Mouse (Mus musculus) lung, postnatal 0 days (tissue): ENCODE data around the gene Pex10.

Source experiments
- CTCF ChIP-seq: IDR thresholded peaks from 2 replicates; pipeline ENCODE4 v1.5.1; 2016; ENCODE audit warnings: antibody characterized with exemption, mild to moderate bottlenecking
- EP300 ChIP-seq: IDR thresholded peaks from 2 replicates; pipeline ENCODE4 v1.6.1; 2016; ENCODE audit warnings: antibody characterized with exemption, mild to moderate bottlenecking, control low read depth

- no peak for TF ChIP-seq CTCF
- no peak for TF ChIP-seq EP300
Measured at GRCm38 (mm10) chr4:155017253-155017878, 49.5 kb upstream of the Pex10 start.
